Mouse (Mus musculus): ENCODE data around the gene Angptl1. TPM values are rescaled to one million over a fixed set of nuclear protein-coding genes. Genes with fewer than 3 reads are reported as not detected.

The Angptl1 gene
- 0.07 and 0.11 TPM in 2 replicates for polyA plus RNA-seq (2012; rRNA removed)
- polyA plus RNA-seq (2014; fragmentation: Nextera tagmentation; extraction: Ambion mirVana), result not detected in 2 replicates

GRCm38 (mm10) chr1:156838177-156838576 lies at the start of gene Angptl1:
Angptl1 (plus strand) TSS chr1:156838562.
- DNase-seq (ENCODE audit: low read depth in 3 of 3, low spot score in 3 of 3) (no peak), ATAC-seq (ENCODE audit: insufficient read depth) (no peak)
- Histone ChIP-seq H3K4me2 (ENCODE audit: low read depth) (no peak within 1 kb of the TSS), H3K27ac (no peak within 1 kb of the TSS), H3K4me1 (replicated peaks; ENCODE audit: control insufficient read depth in 2 of 2, insufficient read depth in 2 of 2, low read length in 1 of 2) (peaks cover 0 to 3% of the 10 kb centered on the region in 2 experiments; a peak in 1 of 4 replicates), H3K27me3 (ENCODE audit: control insufficient read depth, insufficient read depth, low read length) (no peaks in the 10 kb centered on the region), H3K9me3 (ENCODE audit: control insufficient read depth, low read length) (no peaks in the 10 kb centered on the region), H3K36me3 (replicated peaks; ENCODE audit: control insufficient read depth, insufficient read depth, low read depth) (no peaks in the 10 kb centered on the region), H3K9ac (replicated peaks) (no peak within 1 kb of the TSS), H3K4me3 (ENCODE audit: insufficient read depth in 1 of 2, low read depth in 2 of 2, low read length in 2 of 2) (no peak within 1 kb of the TSS)
- no peak for TF ChIP-seq EP300 (IDR thresholded peaks at IDR 0.05; ENCODE audit: low read depth)
- no peak for TF ChIP-seq CTCF (IDR thresholded peaks at IDR 0.05; ENCODE audit: low read depth)
- 78% methylated on average over 4 of the region's 4 CpGs for WGBS (ENCODE audit: insufficient replicate concordance)

DNA sequence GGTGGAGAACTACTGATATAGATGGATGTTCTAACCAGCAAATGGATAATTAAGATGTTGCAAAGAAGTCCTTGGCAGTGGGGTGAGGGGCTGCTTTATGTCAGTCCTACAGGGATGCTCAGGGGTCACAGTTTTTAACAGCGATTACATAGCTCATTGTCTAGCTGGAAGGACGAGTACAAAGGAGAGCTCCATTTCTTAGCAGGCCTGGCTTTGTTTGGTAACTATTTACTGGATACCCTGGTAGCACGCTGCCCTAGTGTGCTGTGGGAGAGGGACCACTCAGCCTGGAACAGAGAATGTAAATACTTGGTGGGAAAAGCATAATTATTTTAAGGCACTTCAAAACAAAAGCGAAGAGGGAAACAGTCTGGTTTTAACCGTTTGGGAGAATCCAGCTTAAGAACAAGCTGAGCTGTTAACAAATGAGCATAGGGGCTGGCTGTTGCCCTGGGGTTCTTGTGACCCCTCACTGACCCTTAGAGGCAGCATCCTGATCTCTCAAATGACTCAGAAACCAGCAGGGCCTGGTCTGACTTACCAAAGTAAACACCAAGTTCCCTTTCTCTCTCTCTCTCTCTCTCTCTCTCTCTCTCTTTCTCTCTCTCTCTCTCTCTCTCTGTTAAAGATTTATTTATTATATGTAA lies 48.4 kb upstream of the Angptl1 start:
- WGBS (ENCODE audit: insufficient replicate concordance), result 56% methylated on average over 5 of the region's 5 CpGs
- H3K27me3 ChIP-seq (ENCODE audit: control insufficient read depth, insufficient read depth, low read length), result no peaks in the 10 kb centered on the region
- no peak overlapping the region for H3K27ac ChIP-seq
- DNase-seq (ENCODE audit: low read depth in 3 of 3, low spot score in 3 of 3) (no peak), ATAC-seq (ENCODE audit: insufficient read depth) (no peak)
- no peak overlapping the region for H3K4me3 ChIP-seq (ENCODE audit: insufficient read depth in 1 of 2, low read depth in 2 of 2, low read length in 2 of 2)
- no peak overlapping the region for H3K4me2 ChIP-seq (ENCODE audit: low read depth)
- no peak overlapping the region for H3K9ac ChIP-seq (replicated peaks)
- H3K36me3 ChIP-seq (replicated peaks; ENCODE audit: control insufficient read depth, insufficient read depth, low read depth), result no peaks in the 10 kb centered on the region
- H3K9me3 ChIP-seq (ENCODE audit: control insufficient read depth, low read length), result no peaks in the 10 kb centered on the region
- no peak for TF ChIP-seq CTCF (IDR thresholded peaks at IDR 0.05; ENCODE audit: low read depth)
- TF ChIP-seq EP300 (IDR thresholded peaks at IDR 0.05; ENCODE audit: low read depth), result no peak
- H3K4me1 ChIP-seq (replicated peaks; ENCODE audit: control insufficient read depth in 2 of 2, insufficient read depth in 2 of 2, low read length in 1 of 2), result no peaks in the 10 kb centered on the region

DNA sequence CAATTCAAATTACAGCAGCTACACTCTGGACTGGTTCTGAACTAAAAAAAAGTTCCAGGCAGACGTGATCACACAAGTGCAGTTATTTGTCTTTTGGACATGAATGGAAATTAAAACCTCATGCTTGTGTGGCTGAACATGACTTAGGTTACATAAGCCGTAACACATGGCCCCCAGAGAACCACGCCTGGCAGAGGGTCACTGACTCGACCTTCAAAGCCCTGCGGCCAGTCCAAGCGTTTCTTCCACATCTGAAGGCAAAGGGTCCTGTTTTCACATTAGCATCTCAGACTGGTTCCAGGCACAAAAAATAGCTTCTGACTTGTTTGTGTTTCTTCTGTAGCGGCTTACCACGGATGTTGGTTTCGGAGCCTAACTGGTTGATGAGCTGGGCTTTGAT lies 42.1 kb upstream of the Angptl1 start:
- Histone ChIP-seq H3K4me3 (ENCODE audit: insufficient read depth in 1 of 2, low read depth in 2 of 2, low read length in 2 of 2) (no peak overlapping the region), H3K4me1 (replicated peaks; ENCODE audit: control insufficient read depth in 2 of 2, insufficient read depth in 2 of 2, low read length in 1 of 2) (no peaks in the 10 kb centered on the region), H3K9me3 (ENCODE audit: control insufficient read depth, low read length) (no peaks in the 10 kb centered on the region), H3K36me3 (replicated peaks; ENCODE audit: control insufficient read depth, insufficient read depth, low read depth) (no peaks in the 10 kb centered on the region), H3K27ac (no peak overlapping the region), H3K9ac (replicated peaks) (no peak overlapping the region), H3K4me2 (ENCODE audit: low read depth) (no peak overlapping the region), H3K27me3 (ENCODE audit: control insufficient read depth, insufficient read depth, low read length) (no peaks in the 10 kb centered on the region)
- 74% methylated on average over 9 of the region's 9 CpGs for WGBS (ENCODE audit: insufficient replicate concordance)
- TF ChIP-seq CTCF (IDR thresholded peaks at IDR 0.05; ENCODE audit: low read depth) (no peak), EP300 (IDR thresholded peaks at IDR 0.05; ENCODE audit: low read depth) (no peak)
- DNase-seq (ENCODE audit: low read depth in 3 of 3, low spot score in 3 of 3) (no peak), ATAC-seq (ENCODE audit: insufficient read depth) (no peak)

GRCm38 (mm10) chr1:156801276-156801675 lies 37.1 kb upstream of the Angptl1 start:
- Histone ChIP-seq H3K27ac (no peak overlapping the region), H3K9ac (replicated peaks) (no peak overlapping the region), H3K36me3 (replicated peaks; ENCODE audit: control insufficient read depth, insufficient read depth, low read depth) (no peaks in the 10 kb centered on the region), H3K4me2 (ENCODE audit: low read depth) (no peak overlapping the region), H3K4me3 (ENCODE audit: insufficient read depth in 1 of 2, low read depth in 2 of 2, low read length in 2 of 2) (no peak overlapping the region), H3K9me3 (ENCODE audit: control insufficient read depth, low read length) (no peaks in the 10 kb centered on the region), H3K4me1 (replicated peaks; ENCODE audit: control insufficient read depth in 2 of 2, insufficient read depth in 2 of 2, low read length in 1 of 2) (peaks cover 0 to 5% of the 10 kb centered on the region in 2 experiments; a peak in 1 of 4 replicates), H3K27me3 (ENCODE audit: control insufficient read depth, insufficient read depth, low read length) (no peaks in the 10 kb centered on the region)
- no peak for TF ChIP-seq CTCF (IDR thresholded peaks at IDR 0.05; ENCODE audit: low read depth)
- TF ChIP-seq EP300 (IDR thresholded peaks at IDR 0.05; ENCODE audit: low read depth), result no peak
- ATAC-seq (ENCODE audit: insufficient read depth), result no peak
- no peak for DNase-seq (ENCODE audit: low read depth in 3 of 3, low spot score in 3 of 3)
- WGBS (ENCODE audit: insufficient replicate concordance), result 60% methylated on average over 6 of the region's 6 CpGs

DNA sequence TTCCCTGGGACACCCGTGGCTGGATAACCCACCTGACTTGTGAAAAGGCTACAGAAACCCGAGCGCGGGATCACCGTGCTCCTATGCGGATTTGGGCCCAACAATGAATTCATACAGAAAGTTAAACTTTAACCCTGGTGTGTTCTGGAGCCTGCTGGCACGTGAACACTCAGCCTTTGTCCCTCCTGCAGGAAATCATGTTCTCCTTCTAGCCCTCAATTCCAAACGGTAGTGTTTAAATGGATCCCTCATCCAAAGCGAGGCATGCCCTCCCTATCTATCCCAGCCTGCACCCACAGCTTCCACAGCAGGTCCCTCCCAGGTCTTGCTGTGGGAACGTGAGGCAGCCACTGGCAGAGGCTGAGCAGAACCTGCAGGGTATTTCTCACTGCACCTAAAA lies 30.0 kb upstream of the Angptl1 start:
- no peak overlapping the region for H3K9ac ChIP-seq (replicated peaks)
- H3K4me1 ChIP-seq (replicated peaks; ENCODE audit: control insufficient read depth in 2 of 2, insufficient read depth in 2 of 2, low read length in 1 of 2), result peaks cover 0 to 2% of the 10 kb centered on the region in 2 experiments; a peak in 1 of 4 replicates
- TF ChIP-seq EP300 (IDR thresholded peaks at IDR 0.05; ENCODE audit: low read depth), result no peak
- no peak for TF ChIP-seq CTCF (IDR thresholded peaks at IDR 0.05; ENCODE audit: low read depth)
- no peak overlapping the region for H3K4me3 ChIP-seq (ENCODE audit: insufficient read depth in 1 of 2, low read depth in 2 of 2, low read length in 2 of 2)
- H3K36me3 ChIP-seq (replicated peaks; ENCODE audit: control insufficient read depth, insufficient read depth, low read depth), result no peaks in the 10 kb centered on the region
- H3K4me2 ChIP-seq (ENCODE audit: low read depth), result no peak overlapping the region
- no peaks in the 10 kb centered on the region for H3K9me3 ChIP-seq (ENCODE audit: control insufficient read depth, low read length)
- H3K27ac ChIP-seq, result no peak overlapping the region
- no peaks in the 10 kb centered on the region for H3K27me3 ChIP-seq (ENCODE audit: control insufficient read depth, insufficient read depth, low read length)
- WGBS (ENCODE audit: insufficient replicate concordance), result 74% methylated on average over 10 of the region's 10 CpGs
- no peak for DNase-seq (ENCODE audit: low read depth in 3 of 3, low spot score in 3 of 3)
- ATAC-seq (ENCODE audit: insufficient read depth), result no peak

Measured in liver, embryonic 14.5 days (tissue).